Mouse (Mus musculus) lung, postnatal 10 days (tissue): ENCODE results near the gene Gdpd3.

Experiments
- DNase-seq: peaks from one replicate; pipeline ENCODE4 v3.0.0; 2021

The Gdpd3 gene

DNA sequence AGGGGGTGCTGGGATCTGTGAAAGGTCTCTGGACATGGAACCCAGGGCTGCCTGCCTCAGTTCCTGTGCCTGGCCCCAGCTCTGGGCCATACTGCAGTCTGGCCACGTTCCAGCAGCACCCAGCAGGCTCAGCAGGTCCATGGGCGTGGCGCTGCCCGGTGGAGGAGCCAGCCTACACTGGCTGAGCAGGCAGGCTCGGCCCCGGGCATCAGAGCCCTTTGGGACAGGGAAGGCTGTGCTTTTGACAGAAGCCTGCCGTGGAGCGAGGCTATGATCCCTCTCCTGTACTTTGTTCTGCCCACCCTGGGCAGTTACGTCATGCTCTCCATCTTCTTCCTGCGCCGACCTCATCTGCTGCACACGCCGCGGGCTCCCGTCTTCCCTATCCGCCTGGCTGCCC lies at the start of gene Gdpd3:
TSS of gene Gdpd3 (plus strand) at position 134 of the 400 bp plus-strand sequence.
- DNase-seq: no peak

DNA sequence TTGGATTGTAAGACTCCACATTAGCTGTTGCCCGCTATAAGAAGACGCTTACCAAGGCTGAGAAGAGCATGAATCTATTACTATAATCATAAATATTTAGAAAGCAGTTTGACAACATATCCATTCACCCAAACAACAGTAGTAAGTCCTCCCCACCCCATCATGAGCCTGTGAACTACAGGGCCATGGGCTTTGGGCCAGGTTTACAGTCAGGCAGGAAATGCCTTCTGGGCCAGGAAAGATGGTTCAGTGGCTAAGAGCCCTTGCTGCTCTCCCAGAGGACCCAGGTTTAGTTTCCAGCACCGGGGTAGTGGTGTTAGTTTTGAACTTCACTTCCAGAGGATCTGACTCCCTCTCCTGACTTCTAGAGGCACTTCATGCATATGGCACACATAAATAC lies 48.6 kb upstream of the Gdpd3 start:
- DNase-seq: peak; percentile 59

DNA sequence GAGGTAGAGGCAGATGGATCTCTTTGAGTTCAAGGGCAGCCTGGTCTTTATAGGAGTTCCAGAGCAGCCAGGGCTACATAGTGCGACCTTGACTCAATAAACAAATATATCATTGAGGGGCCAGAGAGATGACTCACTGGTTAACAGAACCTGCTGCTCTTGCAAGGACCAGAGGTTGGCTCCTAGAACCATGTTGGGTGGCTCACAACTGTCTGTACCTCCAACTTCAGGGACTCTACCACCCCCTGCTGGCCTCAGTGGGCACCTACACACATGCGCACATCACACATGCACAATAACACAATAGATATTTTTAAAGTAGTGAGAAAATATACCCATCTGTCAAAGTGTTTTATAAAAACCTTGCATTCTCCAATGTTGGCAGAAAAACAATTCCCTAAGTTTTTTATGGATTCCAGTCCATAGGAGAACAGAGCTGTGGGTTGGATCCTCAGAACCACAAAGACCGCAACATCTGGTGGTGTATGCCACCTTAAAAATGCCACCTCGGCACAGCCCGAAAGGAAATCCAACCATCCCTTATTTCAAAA lies 47.3 kb upstream of the Gdpd3 start:
- no peak for DNase-seq

DNA sequence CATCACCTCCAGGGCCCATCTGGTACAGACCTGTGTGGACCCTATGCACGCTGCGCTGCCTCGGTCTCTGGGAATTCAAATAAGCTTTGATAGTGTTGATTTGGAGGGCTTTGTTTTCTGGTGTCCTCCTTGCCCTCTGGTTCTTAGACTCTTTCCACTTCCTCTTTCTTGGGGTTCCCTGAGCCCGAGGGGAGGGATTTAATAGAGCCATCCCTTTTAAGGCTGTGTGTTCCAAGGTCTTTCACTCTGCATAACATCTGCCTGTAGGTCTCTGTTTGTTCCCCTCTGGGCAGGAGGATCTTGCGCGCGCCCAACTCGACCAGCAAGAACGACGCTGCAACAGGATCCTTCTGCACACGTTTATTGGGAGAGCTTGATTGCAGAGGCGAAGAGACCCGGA lies 44.5 kb upstream of the Gdpd3 start:
- DNase-seq: no peak

DNA sequence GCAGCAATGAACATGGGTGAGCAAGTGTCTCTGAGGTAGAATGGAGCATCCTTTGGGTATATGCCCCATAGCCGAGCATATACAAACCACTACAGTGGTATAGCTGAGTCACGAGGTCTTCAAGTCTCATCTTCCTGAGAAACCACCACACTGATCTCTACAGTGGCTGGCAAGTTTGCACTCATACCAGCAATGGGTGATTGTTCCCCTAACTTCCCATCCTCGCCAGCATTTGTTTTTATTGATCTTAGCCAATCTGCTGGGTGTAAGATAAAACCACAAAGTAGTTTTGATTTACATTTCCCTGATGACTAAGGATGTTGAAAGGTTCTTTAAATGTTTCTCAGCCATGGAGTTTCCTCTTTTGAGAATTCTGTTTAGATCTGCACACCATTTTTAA lies 41.1 kb upstream of the Gdpd3 start:
- DNase-seq: no peak

DNA sequence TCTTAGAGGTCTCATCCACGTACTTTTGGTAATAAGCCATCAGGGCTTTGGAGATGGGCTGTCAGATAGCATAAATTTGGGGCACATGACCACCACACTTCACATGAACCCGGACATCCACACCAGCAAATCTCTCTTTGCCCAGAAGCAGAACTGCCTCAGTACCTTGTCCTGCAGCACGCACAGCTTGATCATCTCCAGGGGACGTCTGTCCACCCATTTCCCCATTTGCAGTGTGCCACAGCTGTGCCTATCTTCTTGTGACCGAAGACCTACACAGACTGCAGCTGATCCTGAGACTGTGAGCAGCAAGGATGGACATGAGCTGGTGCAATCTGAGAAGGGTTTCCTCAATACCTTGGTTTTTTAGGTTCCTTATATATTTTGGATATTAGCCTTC lies 40.5 kb upstream of the Gdpd3 start:
- no peak for DNase-seq

DNA sequence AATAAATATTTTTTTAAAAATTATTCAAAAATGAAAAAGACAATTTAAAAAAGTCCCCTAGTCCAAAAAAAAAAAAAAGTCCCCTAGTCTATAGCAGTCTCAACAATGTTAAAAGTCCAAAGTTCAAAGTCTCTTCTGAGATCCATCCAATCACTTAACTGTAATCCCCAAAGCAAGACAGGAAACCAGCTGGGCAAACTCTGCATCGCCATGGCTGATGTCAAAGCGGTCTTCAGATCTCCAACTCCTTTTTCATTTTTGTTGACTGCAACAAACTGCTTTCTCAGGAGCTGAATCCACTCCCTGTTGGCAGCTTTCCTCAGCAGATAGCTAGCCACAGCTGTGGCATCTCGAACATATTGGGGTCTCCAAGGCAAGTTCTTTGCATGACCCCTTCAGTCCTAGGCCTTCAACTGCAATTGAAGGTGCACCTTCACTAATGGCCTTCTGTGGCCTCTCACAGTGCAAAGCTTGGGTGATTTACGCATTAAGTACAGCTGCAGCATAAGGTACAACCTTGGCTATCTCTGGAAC lies 35.8 kb upstream of the Gdpd3 start:
- DNase-seq: peak; percentile 68

DNA sequence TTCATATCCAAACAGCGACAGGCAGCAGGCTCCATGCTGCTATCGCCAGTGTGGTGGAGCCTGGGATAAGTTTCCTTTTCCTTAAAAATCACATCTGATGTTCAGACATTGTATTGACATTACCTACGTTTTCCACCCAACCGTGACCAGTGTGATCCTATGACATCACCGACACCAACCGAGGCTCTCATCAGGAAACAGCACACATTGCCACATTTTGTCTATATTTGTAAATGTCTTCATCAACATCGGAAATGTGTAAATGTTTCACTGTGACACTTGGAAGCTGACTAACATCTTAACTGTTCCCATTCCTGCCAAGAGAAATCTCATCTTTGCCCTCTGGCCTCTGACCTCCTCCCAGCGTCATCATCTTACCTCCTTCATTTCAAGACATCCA lies 30.0 kb upstream of the Gdpd3 start:
- DNase-seq: no peak

DNA sequence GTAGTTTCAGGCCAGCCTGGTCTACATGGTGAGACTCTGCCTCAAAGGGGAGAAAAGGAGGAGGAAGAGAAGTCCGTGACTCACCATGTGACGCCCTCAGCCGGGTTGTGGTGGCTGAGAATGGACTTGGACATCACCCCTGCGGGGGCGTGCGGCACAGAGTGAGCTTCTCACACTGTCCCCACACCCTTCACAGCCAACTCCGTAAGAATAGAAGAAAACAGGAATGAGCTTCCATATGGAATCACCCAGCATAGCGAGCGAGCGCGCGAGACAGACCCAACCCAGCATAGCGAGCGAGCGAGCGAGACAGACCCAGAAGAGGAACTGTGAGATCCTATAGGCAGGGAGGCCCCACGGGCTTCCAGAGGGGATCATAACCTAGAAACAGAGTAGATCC lies 26.6 kb upstream of the Gdpd3 start:
- no peak for DNase-seq

DNA sequence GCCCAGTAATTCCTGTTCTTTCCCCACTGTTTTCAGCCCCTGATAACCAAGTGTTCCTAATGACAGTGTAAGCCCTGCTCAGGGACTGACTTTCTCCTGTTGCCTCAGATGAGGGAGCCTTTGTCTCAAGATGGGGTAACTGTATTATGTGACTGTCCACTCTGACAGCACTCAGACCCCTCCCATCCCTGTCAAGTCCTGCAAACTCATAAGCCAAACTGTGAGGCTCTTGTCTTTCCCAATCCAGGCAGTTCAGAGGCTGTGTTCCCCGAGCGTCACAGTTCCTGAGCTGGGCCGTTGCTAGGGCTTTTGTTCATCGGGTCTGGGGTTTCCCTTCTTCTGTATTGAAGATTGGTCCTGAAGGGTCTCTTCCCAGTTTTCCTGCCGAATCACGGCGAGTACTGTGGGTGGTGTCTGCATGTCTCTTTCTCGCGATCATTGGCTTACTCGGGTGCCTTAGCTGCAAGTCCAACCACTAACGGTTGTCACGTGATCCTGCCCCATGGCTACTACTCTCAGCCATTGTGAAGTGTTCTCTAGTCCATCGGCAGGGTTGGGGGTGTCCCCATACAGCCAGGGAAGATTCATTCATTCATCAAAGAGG lies 25.9 kb upstream of the Gdpd3 start:
- DNase-seq: no peak

DNA sequence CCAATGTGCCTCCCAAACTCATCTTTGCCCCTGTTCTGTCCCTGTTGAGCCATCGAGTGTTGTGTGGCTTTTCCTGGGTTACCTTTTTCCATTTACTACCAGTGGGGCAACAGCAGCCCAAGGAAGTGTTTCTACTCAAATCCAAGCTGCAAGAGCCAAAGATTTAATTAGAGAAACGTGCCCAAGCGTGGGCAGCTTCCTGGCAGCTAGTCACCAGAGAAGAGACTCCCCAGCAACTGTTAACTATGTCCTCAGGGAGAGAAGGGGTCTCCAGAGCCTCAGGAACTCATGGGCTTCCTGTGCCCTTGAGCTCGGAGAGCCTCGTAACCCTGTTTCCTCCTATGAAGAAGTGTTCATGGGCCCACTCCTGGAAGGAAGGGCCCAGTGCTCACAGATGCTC lies 25.2 kb upstream of the Gdpd3 start:
- no peak for DNase-seq

DNA sequence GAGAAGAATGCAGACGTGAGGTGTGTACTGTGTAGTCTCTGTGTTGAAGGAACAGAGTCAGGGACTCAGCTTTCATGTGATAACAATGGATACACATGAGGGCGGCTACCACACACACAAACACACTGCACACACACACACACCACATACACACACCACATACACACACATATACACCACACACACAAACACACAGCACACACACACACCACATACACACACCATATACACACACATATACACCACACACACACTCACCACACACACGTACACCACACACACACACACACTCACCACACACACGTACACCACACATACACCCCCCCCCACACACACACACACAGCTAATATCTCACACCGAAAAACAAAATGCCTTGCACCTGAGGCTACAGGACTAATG lies 24.7 kb upstream of the Gdpd3 start:
- DNase-seq: no peak

DNA sequence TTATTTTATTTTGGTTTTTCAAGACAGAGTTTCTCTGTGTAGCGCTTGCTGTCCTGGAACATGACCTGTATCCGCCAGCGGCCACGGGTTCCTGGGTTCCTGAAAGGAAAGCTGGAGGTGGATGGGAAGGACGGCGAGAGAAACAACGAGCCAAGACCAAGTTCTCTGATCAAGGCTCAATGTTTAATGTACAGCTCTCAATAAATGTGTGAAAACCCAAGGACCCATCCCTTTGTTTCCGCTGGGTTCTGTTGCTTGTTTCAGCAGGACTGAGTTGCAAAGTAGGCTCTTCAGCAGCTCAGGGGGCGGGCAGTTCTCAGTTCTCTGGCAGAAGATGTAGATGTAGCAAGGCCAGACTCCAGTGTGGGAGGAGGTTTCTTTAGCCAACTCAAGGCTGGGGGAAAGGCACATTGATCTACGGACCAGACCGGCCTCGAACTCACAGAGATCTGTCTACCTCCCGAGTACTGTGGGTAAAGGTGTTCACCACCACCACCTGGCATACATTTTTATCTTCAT lies 24.1 kb upstream of the Gdpd3 start:
- DNase-seq: no peak

DNA sequence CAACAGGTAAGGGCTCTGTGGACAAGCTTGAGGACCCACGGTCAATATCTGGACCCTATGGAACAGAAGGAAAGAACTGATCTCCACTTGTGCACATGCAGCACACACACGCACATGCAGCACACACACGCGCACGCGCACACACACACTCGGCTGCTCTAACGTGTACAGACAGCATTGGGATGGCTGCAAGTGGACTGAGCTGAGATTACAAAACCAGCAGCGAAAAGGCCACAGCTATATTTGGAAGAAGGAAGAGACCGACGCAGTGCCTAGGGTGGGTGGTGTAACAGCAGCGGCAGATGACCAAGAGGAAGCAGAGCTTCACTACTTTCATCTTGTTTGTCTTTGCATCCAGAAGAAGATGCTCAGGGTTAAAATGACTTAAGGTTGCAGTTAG lies 20.1 kb upstream of the Gdpd3 start:
- DNase-seq: no peak

DNA sequence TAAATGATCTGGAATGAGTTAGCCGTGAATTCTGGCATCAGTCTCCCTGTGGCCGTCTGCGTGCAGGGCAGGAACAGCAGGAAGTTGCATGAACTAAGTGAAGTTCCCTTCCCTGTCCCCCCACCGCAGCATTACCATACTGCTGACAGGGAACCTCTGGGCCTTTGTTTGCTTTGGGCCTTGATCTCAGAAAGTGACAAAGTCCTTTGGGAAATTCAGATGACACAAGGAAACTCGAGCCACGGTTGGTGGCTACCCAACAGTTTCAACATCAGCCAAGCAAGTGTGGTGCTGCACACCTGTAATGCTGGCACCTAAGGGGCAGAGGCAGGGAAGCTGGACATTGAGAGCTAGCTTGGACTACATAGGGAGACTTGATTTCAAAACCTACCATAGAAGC lies 19.3 kb upstream of the Gdpd3 start:
- DNase-seq: no peak

DNA sequence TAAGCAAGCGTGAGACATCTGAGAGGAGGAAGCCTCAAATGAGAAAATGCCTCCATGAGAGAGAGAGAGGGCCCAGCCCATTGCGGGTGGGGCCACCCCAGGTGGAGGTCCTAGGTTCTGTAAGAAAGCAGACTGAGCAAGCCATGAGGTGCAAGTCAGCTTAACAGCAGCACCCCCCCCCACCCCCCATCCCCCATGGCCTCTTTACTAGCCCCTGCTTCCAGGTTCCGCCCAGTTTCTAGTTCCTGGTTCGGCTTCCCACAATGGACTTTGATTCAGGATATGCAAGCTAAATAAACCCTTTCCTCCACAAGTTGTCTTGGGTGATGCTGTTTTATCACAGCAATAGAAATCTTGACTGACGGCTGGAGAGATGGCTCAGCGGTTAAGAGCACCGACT lies 17.3 kb upstream of the Gdpd3 start:
- DNase-seq: no peak

DNA sequence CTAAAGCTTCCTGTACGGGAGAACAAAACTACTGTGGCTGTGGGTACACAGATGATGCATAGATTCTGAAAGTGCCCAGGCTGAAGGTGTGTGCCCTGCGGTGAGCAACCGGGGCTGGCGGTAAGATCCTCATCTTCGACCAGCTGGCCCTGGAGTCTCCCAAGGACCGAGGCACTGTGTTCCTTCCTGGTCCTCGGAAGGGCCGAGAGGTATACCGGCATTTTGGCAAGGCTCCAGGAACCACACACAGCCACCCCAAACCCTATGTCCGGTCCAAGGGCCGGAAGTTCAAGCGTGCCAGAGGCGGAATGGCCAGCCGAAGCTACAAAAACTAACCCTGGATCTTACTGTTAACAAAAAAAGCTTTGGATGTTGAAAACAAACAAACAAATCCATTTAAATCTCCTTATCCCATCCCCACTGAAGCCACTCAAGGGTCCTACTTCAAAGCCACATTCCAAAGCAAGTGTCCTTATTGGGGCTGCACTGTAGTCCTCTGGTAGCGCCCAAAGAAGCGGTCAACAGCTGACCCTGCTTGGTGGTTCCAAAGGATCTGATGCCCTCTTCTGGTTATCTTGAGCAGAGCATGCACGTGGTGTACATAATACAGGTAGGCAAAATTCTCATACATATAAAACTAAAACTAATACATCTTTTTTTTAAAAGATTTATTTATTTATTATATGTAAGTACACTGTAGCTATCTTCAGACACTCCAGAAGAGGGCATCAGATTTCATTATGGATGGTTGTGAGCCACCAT lies 16.4 kb upstream of the Gdpd3 start:
- DNase-seq: no peak

DNA sequence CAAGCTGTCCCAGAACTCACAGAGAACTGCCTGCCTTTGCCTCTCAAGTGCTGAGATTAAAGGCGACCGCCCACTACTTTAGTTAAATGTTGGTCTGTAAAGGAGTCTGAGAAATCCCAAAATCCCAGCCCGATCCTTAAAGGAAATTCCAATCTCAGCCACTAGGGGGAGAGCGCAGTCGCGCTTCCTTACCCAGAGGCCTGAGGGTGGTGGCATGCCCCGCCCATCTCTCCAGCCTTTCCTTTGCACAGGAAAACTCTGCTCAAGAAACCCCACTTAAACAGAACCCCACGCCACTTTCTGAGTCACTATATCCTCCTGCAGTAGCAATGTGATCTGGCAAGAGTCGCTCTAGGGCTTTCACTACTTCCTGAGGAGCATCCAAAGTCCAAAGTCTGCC lies 11.3 kb upstream of the Gdpd3 start:
- DNase-seq: peak; percentile 93

DNA sequence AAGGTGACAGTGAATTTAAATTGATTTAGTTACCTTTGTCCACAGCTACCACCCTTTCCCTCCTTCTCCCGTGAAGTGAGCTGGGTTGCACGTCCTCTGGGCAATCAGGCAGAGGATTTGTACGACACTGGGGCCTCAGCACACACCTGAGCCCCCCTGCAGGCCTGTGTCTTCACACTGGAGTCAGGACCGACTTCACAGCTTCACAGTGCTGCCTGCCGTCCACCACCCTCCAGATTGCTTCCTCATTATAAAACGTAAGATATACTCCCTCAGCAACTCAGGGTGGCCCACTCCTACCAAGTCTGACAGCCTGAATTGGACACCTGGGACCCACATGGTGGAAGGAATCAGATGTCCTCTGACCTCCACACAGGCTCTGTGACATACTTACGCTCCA lies 7.6 kb upstream of the Gdpd3 start:
- no peak for DNase-seq

DNA sequence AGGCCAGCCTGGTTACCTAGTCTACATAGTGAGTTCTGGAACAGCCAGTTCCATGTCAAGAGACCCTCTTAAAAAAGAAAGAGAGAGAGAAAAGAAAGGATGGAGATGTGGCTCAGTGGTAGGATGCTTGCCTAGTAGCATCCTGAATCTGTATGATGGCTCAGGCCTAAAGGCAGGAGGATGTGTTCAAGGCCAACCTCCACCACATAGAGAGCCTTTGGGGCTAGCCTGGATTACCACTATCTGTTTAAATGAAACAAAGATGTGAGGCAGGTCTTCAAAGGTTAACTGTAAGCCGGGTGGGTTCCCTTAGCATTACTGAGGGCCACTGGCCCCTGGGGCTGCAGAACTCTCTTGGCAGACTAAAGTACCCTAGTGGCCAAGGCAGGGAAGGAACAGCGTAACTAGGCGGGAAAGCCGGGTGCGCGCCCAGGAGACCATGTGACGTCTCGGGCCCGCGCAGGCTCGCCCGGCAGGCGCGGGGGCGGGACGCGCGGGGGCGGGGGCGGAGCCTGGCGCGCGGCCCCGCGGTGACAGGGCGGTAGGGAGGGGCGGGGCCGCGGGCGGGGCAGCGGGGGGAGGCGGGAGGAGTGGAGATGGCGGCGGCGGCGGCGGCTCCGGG lies 7.0 kb upstream of the Gdpd3 start, which contains the start of gene Mapk3:
TSS of gene Mapk3 (plus strand) at position 552 of the 622 bp plus-strand sequence.
- DNase-seq: peak; percentile 94

DNA sequence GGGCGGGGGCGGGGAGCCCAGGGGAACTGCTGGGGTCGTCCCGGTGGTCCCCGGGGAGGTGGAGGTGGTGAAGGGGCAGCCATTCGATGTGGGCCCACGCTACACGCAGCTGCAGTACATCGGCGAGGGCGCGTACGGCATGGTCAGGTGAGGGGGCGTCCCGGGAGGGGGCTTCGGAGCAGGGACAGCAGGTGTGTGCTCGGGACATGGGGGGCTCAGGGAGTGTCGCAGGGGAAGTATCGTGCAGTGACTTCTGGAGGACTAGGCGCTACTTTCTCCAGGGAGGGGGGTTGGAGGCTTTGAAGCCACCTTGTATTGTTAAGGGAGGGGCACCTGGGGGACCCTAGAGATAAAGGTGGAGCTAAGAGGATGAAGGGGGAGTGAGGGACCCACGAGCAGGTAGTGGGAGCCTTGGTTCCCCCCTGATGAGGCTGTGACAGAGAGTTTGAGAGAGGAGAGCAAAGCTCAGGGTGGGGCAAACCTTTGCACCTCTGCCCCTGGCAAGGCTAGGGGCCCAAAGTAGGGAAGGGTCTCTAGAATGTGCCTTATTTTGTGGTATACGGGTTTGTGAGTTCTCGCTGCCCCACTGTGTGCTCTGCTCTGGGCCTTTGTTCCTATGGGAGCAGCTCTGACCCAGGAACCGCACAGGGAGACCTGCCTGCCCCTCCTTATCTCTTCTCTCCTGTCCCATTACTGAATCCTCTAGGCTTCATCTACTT lies 6.3 kb upstream of the Gdpd3 start:
- no peak for DNase-seq

DNA sequence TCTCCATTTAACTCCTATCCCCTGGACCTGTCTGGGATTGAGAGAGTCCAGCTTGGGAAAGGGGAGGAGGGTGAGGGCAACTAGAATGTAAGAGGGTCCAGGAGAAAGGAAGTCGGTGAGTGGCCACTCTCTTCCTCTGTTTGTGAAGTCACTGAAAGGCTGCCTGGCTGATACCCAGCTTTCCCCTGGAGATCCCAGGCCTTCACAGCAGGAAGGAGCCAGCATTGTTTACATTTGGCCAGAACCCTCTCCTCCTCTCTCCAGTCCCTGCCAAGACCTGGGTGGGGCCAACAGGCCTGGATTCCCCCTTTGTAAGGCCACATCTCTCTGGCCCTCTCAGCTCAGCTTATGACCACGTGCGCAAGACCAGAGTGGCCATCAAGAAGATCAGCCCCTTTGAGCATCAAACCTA lies 5.7 kb upstream of the Gdpd3 start:
- DNase-seq: peak; percentile 97

DNA sequence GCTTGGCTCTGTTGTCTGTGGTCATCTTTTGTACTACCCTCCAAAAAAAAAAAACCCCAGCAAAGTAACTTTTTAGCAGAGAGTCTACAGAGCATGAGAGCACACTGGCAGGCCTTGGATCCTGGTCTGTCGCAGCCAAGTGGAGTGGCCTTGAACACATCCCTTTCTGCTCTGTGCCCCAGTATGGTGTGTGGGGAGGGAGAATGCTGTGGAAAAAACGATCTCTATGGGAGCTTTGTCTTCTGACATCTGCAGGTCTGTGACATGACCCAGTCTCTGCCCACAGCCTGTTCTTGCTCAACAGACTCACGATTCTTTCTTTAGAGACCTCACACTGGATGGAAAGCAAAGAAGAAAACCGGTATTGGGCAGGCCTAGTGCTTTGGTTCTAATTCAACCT lies 5.2 kb upstream of the Gdpd3 start:
- DNase-seq: no peak
